Comparison of ENCODE assay signal across 9 mouse cellular contexts in the genomic region with DNA sequence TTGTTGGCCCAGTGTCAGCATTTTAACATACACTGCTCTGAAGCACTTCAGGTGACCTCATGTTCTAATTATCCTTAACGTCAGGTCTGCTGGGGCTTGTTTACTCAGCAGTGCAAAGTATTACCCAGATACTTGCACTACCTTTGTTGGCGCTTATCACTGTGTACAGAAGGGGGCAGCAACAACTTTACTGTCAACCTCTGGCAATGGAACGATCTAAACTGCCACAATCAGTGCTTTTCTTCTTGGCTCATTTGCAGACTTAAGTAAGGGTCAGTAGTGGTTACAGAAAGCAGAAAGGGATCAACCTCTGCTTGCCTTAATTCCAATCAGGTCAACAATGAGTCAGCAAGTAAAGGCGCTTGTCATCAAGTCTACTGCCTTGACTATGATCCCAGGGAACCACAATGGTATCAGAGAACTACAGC. TPM values are rescaled to one million over a fixed set of nuclear protein-coding genes. Genes with fewer than 3 reads are reported as not detected.
DNase-seq lines count a peak whose midpoint lies in the region; ATAC-seq lines count a peak whose summit lies in the region.
"Had no signal": no experiment of that assay in that cellular context is flagged by ENCODE, and none has a peak within 500 bp of the region (broad histone marks: within the 10 kb centered on the region; RNA-seq: fewer than 3 reads in every experiment).

No protein-coding gene starts in this region.

- H3K27me3 ChIP-seq in splenic B cell, adult 2 months (ENCODE audit: control insufficient read depth, insufficient read depth, low read length, poor library complexity, severe bottlenecking), result no peaks in the 10 kb centered on the region
- no peaks in the 10 kb centered on the region for H3K27me3 ChIP-seq in midbrain, embryonic 11.5 days (ENCODE audit: control insufficient read depth, insufficient read depth, low read length)
- H3K27me3 ChIP-seq: limb, embryonic 15.5 days had no signal

- no peak overlapping the region for H3K9ac ChIP-seq in midbrain, embryonic 11.5 days (ENCODE audit: low read length)
- H3K9ac ChIP-seq: limb, embryonic 15.5 days had no signal

- DNase-seq in retina, postnatal 1 day, result peak; percentile 39
- no peak for DNase-seq in retina, embryonic 14.5 days (ENCODE audit: low spot score)
- DNase-seq in heart, adult 8-10 months (ENCODE audit: low spot score), result peak; percentile 16
- peak; percentile 38 to 60 for DNase-seq in kidney, postnatal 4 days
- DNase-seq in splenic B cell, adult 2 months (ENCODE audit: low read depth, low spot score), result peak; percentile 71
- DNase-seq in midbrain, embryonic 11.5 days (ENCODE audit: low spot score, missing footprints), result no peak
- DNase-seq in frontal cortex, postnatal 14 days (ENCODE audit: low spot score in 2 of 2), result no peak
- no peak for DNase-seq in right cerebral cortex, postnatal 4 days

- H3K9me3 ChIP-seq in midbrain, embryonic 11.5 days (ENCODE audit: control insufficient read depth, low read length), result no peaks in the 10 kb centered on the region
- H3K9me3 ChIP-seq: limb, embryonic 15.5 days had no signal

- H3K4me2 ChIP-seq in midbrain, embryonic 11.5 days, result no peak overlapping the region
- H3K4me2 ChIP-seq: limb, embryonic 15.5 days had no signal

- no peak overlapping the region for H3K4me3 ChIP-seq in midbrain, embryonic 11.5 days (ENCODE audit: low read depth, low read length)
- H3K4me3 ChIP-seq: limb, embryonic 15.5 days had no signal

- no peak overlapping the region for H3K27ac ChIP-seq in midbrain, embryonic 11.5 days (ENCODE audit: low read depth, low read length)
- H3K27ac ChIP-seq: limb, embryonic 15.5 days had no signal

- no peak for ATAC-seq in midbrain, embryonic 11.5 days (ENCODE audit: low FRiP score)

- 72% methylated on average over 4 of the region's 4 CpGs for WGBS in midbrain, embryonic 11.5 days

- H3K36me3 ChIP-seq in splenic B cell, adult 2 months (ENCODE audit: control insufficient read depth, insufficient read depth, low read length, poor library complexity, severe bottlenecking), result peaks cover 6% of the 10 kb centered on the region; the same call in 1 of the 2 replicates
- peaks cover 10% of the 10 kb centered on the region for H3K36me3 ChIP-seq in midbrain, embryonic 11.5 days (ENCODE audit: control insufficient read depth, insufficient read depth, low read length)

- H3K4me1 ChIP-seq in midbrain, embryonic 11.5 days (ENCODE audit: control insufficient read depth, insufficient read depth, low read length), result peaks cover 2% of the 10 kb centered on the region; the same call in 1 of the 2 replicates

RNA-seq across cellular contexts. Expression of a gene that starts 13.8 kb away (rescaled TPM):
- 10 to 100 TPM; 23.8 to 27.1 (median 26.5) TPM for total RNA-seq in heart, adult 8-10 months (2022)
- polyA plus RNA-seq in midbrain, embryonic 11.5 days (2014; fragmentation: Nextera tagmentation; extraction: Ambion mirVana), result 164 and 170 TPM in 2 replicates

RNA-seq across cellular contexts. Expression of a gene that starts 54.0 kb away (rescaled TPM):
- under 1 TPM; 0.09 to 0.28 (median 0.21) TPM for total RNA-seq in heart, adult 8-10 months (2022)
- 0.04 and 0.08 TPM in 2 replicates for polyA plus RNA-seq in midbrain, embryonic 11.5 days (2014; fragmentation: Nextera tagmentation; extraction: Ambion mirVana)

Comparison
In these comparisons a context has a peak if more than half of its experiments do, and no peak if none do; other contexts are left out.
1. DNase-seq: peak in retina, postnatal 1 day (single experiment), heart, adult 8-10 months (single experiment), kidney, postnatal 4 days (2 of 2) and splenic B cell, adult 2 months (single experiment); none in retina, embryonic 14.5 days (single experiment), midbrain, embryonic 11.5 days (single experiment), frontal cortex, postnatal 14 days (0 of 2) and right cerebral cortex, postnatal 4 days (single experiment).